Mouse (Mus musculus) hindbrain, embryonic 14.5 days (tissue): ENCODE measurements around the gene Cygb. TPM values are rescaled to one million over a fixed set of nuclear protein-coding genes. Genes with fewer than 3 reads are reported as not detected.

Experiments
- ATAC-seq: fragments of 200-750 bp; cut with Nextera tagmentation; 2 replicates; pipeline ENCODE4 v1.8.0; 2017; ENCODE audit warnings: moderate number of reproducible peaks, mild to moderate bottlenecking, moderate TSS enrichment, moderate library complexity; ENCODE audit not compliant: low FRiP score
- DNase-seq: peaks from one replicate; pipeline ENCODE4 v3.0.0-alpha.2; 2015; ENCODE audit warnings: low spot score
- H3K27ac ChIP-seq: fragments of 300-500 bp; sonication (generic); 2 replicates; pipeline ENCODE4 v1.5.1; 2014; ENCODE audit warnings: mild to moderate bottlenecking, moderate library complexity
- H3K27me3 ChIP-seq: fragments of 300-500 bp; sonication (generic); 2 replicates; pipeline ENCODE4 v1.6.1; 2014; ENCODE audit warnings: mild to moderate bottlenecking, low read length, mixed read lengths; ENCODE audit not compliant: control insufficient read depth, insufficient read depth
- H3K36me3 ChIP-seq: fragments of 300-500 bp; sonication (generic); replicated peaks from 2 replicates; pipeline ENCODE4 v1.6.1; 2014; ENCODE audit not compliant: control insufficient read depth, insufficient read depth
- H3K4me1 ChIP-seq: fragments of 300-500 bp; sonication (generic); replicated peaks from 2 replicates; pipeline ENCODE4 v1.6.1; 2014; ENCODE audit warnings: antibody characterized with exemption, low read length, mixed read lengths; ENCODE audit not compliant: control insufficient read depth, insufficient read depth
- H3K4me2 ChIP-seq: fragments of 300-500 bp; sonication (generic); replicated peaks from 2 replicates; pipeline ENCODE4 v1.6.1; 2014; ENCODE audit warnings: mild to moderate bottlenecking, moderate library complexity
- H3K4me3 ChIP-seq: fragments of 300-500 bp; sonication (generic); replicated peaks from 2 replicates; pipeline ENCODE4 v1.5.1; 2014; ENCODE audit warnings: mild to moderate bottlenecking, low read length
- H3K9ac ChIP-seq: fragments of 300-500 bp; sonication (generic); 2 replicates; pipeline ENCODE4 v1.6.1; 2014
- H3K9me3 ChIP-seq: fragments of 300-500 bp; sonication (generic); 2 replicates; pipeline ENCODE4 v1.6.1; 2016; ENCODE audit warnings: low read length; ENCODE audit not compliant: control insufficient read depth
- WGBS: fragments of 180-500 bp; shearing (Covaris S2); extraction: QIAGEN DNeasy Blood & Tissue Kit; methylation state at CpG from one replicate; pipeline ENCODE4 v1.1.7; 2014; 5-methylcytosine and 5-hydroxymethylcytosine counted together
- polyA plus RNA-seq: library from polyadenylated mRNA; unstranded; fragments of >200 nt; fragmentation: Nextera tagmentation; extraction: Ambion mirVana; gene quantifications from 2 replicates; pipeline ENCODE4 v1.2.1, GENCODE M21; 2014

Gene Cygb
- polyA plus RNA-seq, 1 experiment from 2014 or later, result 26.5 TPM

GRCm38 (mm10) chr11:116630171-116630965, 23.7 kb downstream of the Cygb start:
- no peaks in the 10 kb centered on the region for H3K4me1 ChIP-seq
- no peak overlapping the region for H3K9ac ChIP-seq
- no peaks in the 10 kb centered on the region for H3K36me3 ChIP-seq
- no peaks in the 10 kb centered on the region for H3K9me3 ChIP-seq
- DNase-seq (no peak), ATAC-seq (no peak)
- H3K4me3 ChIP-seq, result no peak overlapping the region
- no peak overlapping the region for H3K4me2 ChIP-seq
- H3K27me3 ChIP-seq, result no peaks in the 10 kb centered on the region; the same call in 1 of the 2 replicates
- H3K27ac ChIP-seq, result no peak overlapping the region
- 57% methylated on average over 12 of the region's 12 CpGs for WGBS

- WGBS, result 85% methylated on average over 6 of the region's 6 CpGs
- H3K36me3 ChIP-seq, result no peaks in the 10 kb centered on the region
- DNase-seq (no peak), ATAC-seq (no peak)
- H3K27me3 ChIP-seq, result peaks cover 8% of the 10 kb centered on the region
- H3K4me3 ChIP-seq, result no peak overlapping the region
- H3K9ac ChIP-seq, result no peak overlapping the region
- H3K9me3 ChIP-seq, result no peaks in the 10 kb centered on the region
- no peak overlapping the region for H3K27ac ChIP-seq
- H3K4me1 ChIP-seq, result peaks cover under 1% of the 10 kb centered on the region; the same call in 1 of the 2 replicates
- H3K4me2 ChIP-seq, result no peak overlapping the region
Observed at GRCm38 (mm10) chr11:116629472-116629871, 24.6 kb downstream of the Cygb start.

GRCm38 (mm10) chr11:116628712-116629111, 25.4 kb downstream of the Cygb start:
- no peak overlapping the region for H3K27ac ChIP-seq
- H3K4me2 ChIP-seq, result no peak overlapping the region
- H3K9me3 ChIP-seq, result no peaks in the 10 kb centered on the region
- DNase-seq (peak; percentile 99), ATAC-seq (peak; percentile 55; the same call in 1 of the 2 replicates)
- no peaks in the 10 kb centered on the region for H3K36me3 ChIP-seq
- H3K4me1 ChIP-seq, result peaks cover 8% of the 10 kb centered on the region; the same call in 1 of the 2 replicates
- WGBS, result 60% methylated on average over 9 of the region's 9 CpGs
- H3K4me3 ChIP-seq, result no peak overlapping the region
- peaks cover 15% of the 10 kb centered on the region for H3K27me3 ChIP-seq
- H3K9ac ChIP-seq, result no peak overlapping the region

- Histone ChIP-seq H3K4me3 (no peak overlapping the region), H3K9ac (no peak overlapping the region), H3K27ac (no peak overlapping the region), H3K4me1 (peaks cover 11% of the 10 kb centered on the region; the same call in 1 of the 2 replicates), H3K9me3 (no peaks in the 10 kb centered on the region), H3K27me3 (peaks cover 23% of the 10 kb centered on the region), H3K4me2 (no peak overlapping the region), H3K36me3 (no peaks in the 10 kb centered on the region)
- DNase-seq, result no peak
- WGBS, result 46% methylated on average over 10 of the region's 10 CpGs
- ATAC-seq, result no peak
Observed at GRCm38 (mm10) chr11:116627072-116628020, 26.8 kb downstream of the Cygb start.

- H3K4me1 ChIP-seq, result peaks cover 12% of the 10 kb centered on the region; the same call in 1 of the 2 replicates
- 71% methylated on average over 10 of the region's 10 CpGs for WGBS
Observed at GRCm38 (mm10) chr11:116626299-116627071, 27.6 kb downstream of the Cygb start, which contains the start of gene Rhbdf2. Gene Rhbdf2, minus strand, starts transcription at chr11:116627019.

GRCm38 (mm10) chr11:116625081-116626000, 28.8 kb downstream of the Cygb start:
- H3K36me3 ChIP-seq, result no peaks in the 10 kb centered on the region
- no peak overlapping the region for H3K27ac ChIP-seq
- no peak overlapping the region for H3K4me2 ChIP-seq
- H3K9me3 ChIP-seq, result no peaks in the 10 kb centered on the region
- no peak for ATAC-seq
- DNase-seq, result no peak
- peaks cover 21% of the 10 kb centered on the region for H3K4me1 ChIP-seq
- 76% methylated on average over 17 of the region's 17 CpGs for WGBS
- H3K9ac ChIP-seq, result no peak overlapping the region
- H3K4me3 ChIP-seq, result no peak overlapping the region
- H3K27me3 ChIP-seq, result peaks cover 25% of the 10 kb centered on the region

More at GRCm38 (mm10) chr11:116626299-116627071, 27.6 kb downstream of the Cygb start, which contains the start of gene Rhbdf2:
- no peak within 1 kb of the TSS for H3K4me3 ChIP-seq
- no peak within 1 kb of the TSS for H3K9ac ChIP-seq
- H3K27me3 ChIP-seq, result peaks cover 25% of the 10 kb centered on the region
- H3K4me2 ChIP-seq, result no peak within 1 kb of the TSS
- no peaks in the 10 kb centered on the region for H3K36me3 ChIP-seq
- no peak within 1 kb of the TSS for H3K27ac ChIP-seq
- ATAC-seq (no peak), DNase-seq (no peak)
- no peaks in the 10 kb centered on the region for H3K9me3 ChIP-seq

- H3K9me3 ChIP-seq, result no peaks in the 10 kb centered on the region
- peaks cover 25% of the 10 kb centered on the region for H3K27me3 ChIP-seq
- 15% methylated on average over 34 of the region's 42 CpGs for WGBS
- no peak for DNase-seq
- no peaks in the 10 kb centered on the region for H3K36me3 ChIP-seq
- H3K27ac ChIP-seq, result no peak overlapping the region
- no peak for ATAC-seq
- peaks cover 32% of the 10 kb centered on the region for H3K4me1 ChIP-seq
- peak overlapping the region; percentile 71 for H3K4me2 ChIP-seq
- peak overlapping the region; percentile 43 for H3K4me3 ChIP-seq
- peak overlapping the region; percentile 53; the same call in 1 of the 2 replicates for H3K9ac ChIP-seq
Observed at GRCm38 (mm10) chr11:116624131-116624832, 29.8 kb downstream of the Cygb start.
